Mouse (Mus musculus) G1E (cell line): ENCODE measurements at regions not wholly inside any gene's neighbourhood (a gene's known extent, or its start where the extent isn't known, plus 50 kb on each side); places are given as distances from the start of the nearest gene placed in this dataset.

Experiments used
- CTCF ChIP-seq: IDR thresholded peaks from 2 replicates; pipeline ENCODE4 v1.5.1; 2012; ENCODE audit warnings: low read depth, low read length, inconsistent platforms, mixed read lengths
- GATA1 ChIP-seq: IDR thresholded peaks from 2 replicates; pipeline ENCODE4 v1.6.1; 2012; ENCODE audit warnings: borderline replicate concordance, low read length, inconsistent platforms, mixed read lengths
- TAL1 ChIP-seq: conservative IDR thresholded peaks from 2 replicates; pipeline ENCODE4 v1.6.1; 2012; ENCODE audit warnings: low read depth, low read length, inconsistent platforms, mixed read lengths

DNA sequence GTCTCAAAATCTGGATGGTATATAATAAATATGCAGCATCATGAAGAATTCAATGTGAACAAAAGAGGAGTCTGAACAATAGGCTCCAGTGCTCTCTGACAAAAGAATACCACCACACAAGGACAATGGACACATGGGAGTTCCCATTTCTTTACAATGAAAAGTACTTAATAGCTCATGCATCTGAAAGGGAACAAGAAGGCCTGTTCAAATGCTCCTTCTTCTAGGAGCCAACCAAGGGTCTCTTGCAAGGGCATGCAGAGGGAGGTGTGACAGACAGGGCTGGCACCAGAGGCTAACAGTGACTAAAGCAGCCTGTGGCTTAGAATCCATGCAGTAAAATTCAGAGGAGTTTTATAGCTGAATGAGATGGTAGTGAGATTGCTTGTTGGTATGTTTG is 524.5 kb downstream of the Tox3 start:
- no peak for TF ChIP-seq CTCF
- no peak for TF ChIP-seq GATA1
- no peak for TF ChIP-seq TAL1
